Mouse (Mus musculus): ENCODE data around the gene Met.

DNA sequence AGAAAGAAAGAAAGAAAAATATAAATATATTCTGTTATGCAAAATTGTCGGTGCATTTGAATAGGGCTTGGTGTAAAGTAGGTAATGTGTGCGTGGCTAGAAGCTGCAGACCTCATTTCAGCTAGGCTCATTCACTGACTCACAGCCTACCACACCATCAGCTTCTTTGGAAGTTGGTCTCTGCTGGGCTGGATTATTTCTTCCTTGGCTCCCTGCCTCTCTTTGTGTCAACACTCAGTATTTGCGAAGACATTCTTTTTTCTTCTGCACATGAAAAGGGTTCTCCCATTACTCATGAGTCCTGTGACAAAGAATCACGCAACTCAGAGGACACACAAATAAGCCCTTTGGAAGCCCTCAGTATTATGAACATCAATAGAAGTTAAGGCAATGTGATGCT, 37.8 kb downstream of the Met start:
- TF ChIP-seq GATA1 (IDR thresholded peaks at IDR 0.05; ENCODE audit: borderline replicate concordance, low read length) (no peak), CTCF (IDR thresholded peaks at IDR 0.05; ENCODE audit: low read depth, low read length) (no peak), GATA2 (IDR thresholded peaks at IDR 0.05; ENCODE audit: borderline replicate concordance, low read depth, low read length) (no peak)
